Mouse (Mus musculus) testis, adult 2 months (tissue): ENCODE data around the gene Txndc2.

ENCODE experiments used
- CTCF ChIP-seq: fragments of 200-500 bp; IDR thresholded peaks from 2 replicates; pipeline ENCODE4 v1.5.1; 2012; ENCODE audit warnings: low read depth, mild to moderate bottlenecking, inconsistent platforms, low read length, moderate library complexity; ENCODE audit not compliant: control insufficient read depth, insufficient read depth, insufficient replicate concordance
- POLR2A ChIP-seq: fragments of 200-500 bp; IDR thresholded peaks from 2 replicates; pipeline ENCODE4 v1.6.1; 2012; ENCODE audit warnings: low read depth, mild to moderate bottlenecking, inconsistent platforms, low read length, moderate library complexity; ENCODE audit not compliant: control insufficient read depth

GRCm38 (mm10) chr17:65613142-65613462 is 28.9 kb downstream of the Txndc2 start:
- TF ChIP-seq POLR2A: no peak
- no peak for TF ChIP-seq CTCF
